Mouse (Mus musculus) thymus, adult 2 months (tissue): Measurements from ENCODE around the gene Uggt1.

Source experiments
- CTCF ChIP-seq: fragments of 200-500 bp; IDR thresholded peaks from 2 replicates; pipeline ENCODE4 v1.5.1; 2012; ENCODE audit warnings: mild to moderate bottlenecking, control low read depth, low read length, moderate library complexity, borderline replicate concordance; ENCODE audit not compliant: control insufficient read depth, poor library complexity, insufficient read depth; ENCODE audit errors: extremely low read depth
- POLR2A ChIP-seq: fragments of 200-500 bp; IDR thresholded peaks from 2 replicates; pipeline ENCODE4 v1.6.1; 2012; ENCODE audit warnings: mild to moderate bottlenecking, low read length, control low read depth, moderate library complexity; ENCODE audit not compliant: control insufficient read depth, poor library complexity, insufficient read depth; ENCODE audit errors: extremely low read depth

- TF ChIP-seq POLR2A, result no peak
- TF ChIP-seq CTCF, result no peak
These were observed 111.5 kb downstream of the Uggt1 start for GRCm38 (mm10) chr1:36133041-36133440.
